Mouse (Mus musculus) stomach, embryonic 15.5 days (tissue): ENCODE measurements at regions not wholly inside any gene's neighbourhood (a gene's known extent, or its start where the extent isn't known, plus 50 kb on each side); places are given as distances from the start of the nearest gene placed in this dataset.

Experiments used
- ATAC-seq: fragments of 200-750 bp; cut with Nextera tagmentation; 2 replicates; pipeline ENCODE4 v1.8.0; 2017; ENCODE audit warnings: low read depth, moderate number of reproducible peaks, moderate TSS enrichment; ENCODE audit not compliant: insufficient read depth, low FRiP score
- H3K27ac ChIP-seq: fragments of 300-500 bp; sonication (generic); 2 replicates; pipeline ENCODE4 v1.5.1; 2015; ENCODE audit warnings: mild to moderate bottlenecking, inconsistent platforms
- H3K27me3 ChIP-seq: fragments of 300-500 bp; sonication (generic); replicated peaks from 2 replicates; pipeline ENCODE4 v1.6.1; 2015; ENCODE audit warnings: inconsistent platforms
- H3K36me3 ChIP-seq: fragments of 300-500 bp; sonication (generic); 2 replicates; pipeline ENCODE4 v1.6.1; 2015; ENCODE audit warnings: inconsistent platforms
- H3K4me1 ChIP-seq: fragments of 300-500 bp; sonication (generic); 2 replicates; pipeline ENCODE4 v1.6.1; 2015; ENCODE audit warnings: inconsistent platforms
- H3K4me2 ChIP-seq: fragments of 300-500 bp; sonication (generic); 2 replicates; pipeline ENCODE4 v1.6.1; 2015; ENCODE audit warnings: mild to moderate bottlenecking, inconsistent platforms
- H3K4me3 ChIP-seq: fragments of 300-500 bp; sonication (generic); replicated peaks from 2 replicates; pipeline ENCODE4 v1.5.1; 2015; ENCODE audit warnings: inconsistent platforms
- H3K9ac ChIP-seq: fragments of 300-500 bp; sonication (generic); 2 replicates; pipeline ENCODE4 v1.6.1; 2015; ENCODE audit warnings: inconsistent platforms
- H3K9me3 ChIP-seq: fragments of 300-500 bp; sonication (generic); 2 replicates; pipeline ENCODE4 v1.6.1; 2016; ENCODE audit warnings: inconsistent platforms
- whole genome bisulfite sequencing: fragments of 180-500 bp; shearing (Covaris S2); methylation state at CpG from one replicate; pipeline ENCODE4 v1.1.7; 2015; 5-methylcytosine and 5-hydroxymethylcytosine counted together

GRCm38 (mm10) chr2:74064369-74064768, 153.2 kb upstream of the Atp5g3 start:
- H3K27me3 ChIP-seq = no peaks in the 10 kb centered on the region
- ATAC-seq = no peak
- WGBS = 75% methylated on average over 9 of the region's 9 CpGs

GRCm38 (mm10) chr2:74063777-74064176, 152.7 kb upstream of the Atp5g3 start:
- H3K27ac ChIP-seq = no peak overlapping the region
- no peak overlapping the region for H3K4me3 ChIP-seq
- H3K36me3 ChIP-seq = no peaks in the 10 kb centered on the region
- H3K4me1 ChIP-seq = no peaks in the 10 kb centered on the region
- 83% methylated on average over 15 of the region's 15 CpGs for WGBS
- no peak overlapping the region for H3K4me2 ChIP-seq
- H3K9me3 ChIP-seq = no peaks in the 10 kb centered on the region
- no peak overlapping the region for H3K9ac ChIP-seq
- no peaks in the 10 kb centered on the region for H3K27me3 ChIP-seq
- no peak for ATAC-seq

More at GRCm38 (mm10) chr2:74064369-74064768, 153.2 kb upstream of the Atp5g3 start:
- H3K9me3 ChIP-seq = no peaks in the 10 kb centered on the region
- H3K36me3 ChIP-seq = no peaks in the 10 kb centered on the region
- H3K4me3 ChIP-seq = no peak overlapping the region
- H3K9ac ChIP-seq = no peak overlapping the region
- no peaks in the 10 kb centered on the region for H3K4me1 ChIP-seq
- H3K27ac ChIP-seq = no peak overlapping the region
- no peak overlapping the region for H3K4me2 ChIP-seq

DNA sequence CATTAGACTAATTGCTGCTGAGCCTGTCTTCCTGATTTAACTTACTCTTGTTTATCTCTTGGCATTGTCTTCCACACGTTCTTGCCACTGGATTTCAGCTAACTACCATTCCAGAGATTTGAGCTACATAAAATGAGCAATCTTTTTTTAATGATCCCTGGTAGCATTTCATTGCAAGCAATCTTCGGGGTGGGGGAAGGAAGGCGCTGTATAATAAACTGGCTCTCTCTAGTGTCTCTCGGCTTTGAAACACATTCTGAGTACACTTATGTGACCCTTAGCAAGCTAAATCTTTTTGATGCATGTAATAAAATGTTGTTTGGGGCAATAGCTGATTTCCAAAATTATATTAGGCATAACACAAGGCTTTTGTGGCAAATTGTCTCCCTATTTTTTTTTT, 152.2 kb upstream of the Atp5g3 start:
- Histone ChIP-seq H3K4me1 (no peaks in the 10 kb centered on the region), H3K27ac (no peak overlapping the region), H3K9me3 (no peaks in the 10 kb centered on the region), H3K4me3 (no peak overlapping the region), H3K36me3 (no peaks in the 10 kb centered on the region), H3K27me3 (no peaks in the 10 kb centered on the region), H3K4me2 (no peak overlapping the region), H3K9ac (no peak overlapping the region)
- no peak for ATAC-seq
- WGBS = 67% methylated on average over 4 of the region's 4 CpGs

- H3K9ac ChIP-seq = no peak overlapping the region
- H3K4me1 ChIP-seq = no peaks in the 10 kb centered on the region
- WGBS = 70% methylated on average over 6 of the region's 6 CpGs
- no peaks in the 10 kb centered on the region for H3K36me3 ChIP-seq
- H3K27ac ChIP-seq = no peak overlapping the region
- H3K4me2 ChIP-seq = no peak overlapping the region
- no peaks in the 10 kb centered on the region for H3K9me3 ChIP-seq
- ATAC-seq = no peak
- H3K27me3 ChIP-seq = no peaks in the 10 kb centered on the region
- H3K4me3 ChIP-seq = no peak overlapping the region
Observed at GRCm38 (mm10) chr2:74042430-74042829, 131.3 kb upstream of the Atp5g3 start.

DNA sequence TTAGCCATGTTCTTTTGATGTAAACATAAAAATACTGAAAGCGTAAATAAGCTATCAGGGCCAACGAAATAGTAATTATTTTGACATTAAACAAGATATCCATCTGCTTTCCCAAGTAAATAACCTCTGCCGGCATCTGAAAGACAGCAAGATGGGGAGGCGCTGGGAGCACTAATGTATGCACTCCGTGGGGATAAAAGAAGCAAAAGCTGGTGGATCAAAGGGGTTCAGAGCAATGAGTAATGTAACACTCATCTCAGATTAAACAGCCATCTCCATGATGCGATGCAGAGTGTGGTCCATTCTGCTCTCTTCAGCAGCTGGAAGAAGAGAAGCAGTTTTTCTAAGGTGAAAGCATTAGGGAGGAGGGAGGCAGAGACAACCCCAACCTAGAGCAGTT, 128.5 kb upstream of the Atp5g3 start:
- no peaks in the 10 kb centered on the region for H3K36me3 ChIP-seq
- no peaks in the 10 kb centered on the region for H3K4me1 ChIP-seq
- no peak; the same call in 1 of the 2 replicates for ATAC-seq
- H3K9ac ChIP-seq = no peak overlapping the region
- no peak overlapping the region for H3K27ac ChIP-seq
- H3K27me3 ChIP-seq = no peaks in the 10 kb centered on the region
- H3K4me2 ChIP-seq = no peak overlapping the region
- H3K4me3 ChIP-seq = no peak overlapping the region
- no peaks in the 10 kb centered on the region for H3K9me3 ChIP-seq
- WGBS = 28% methylated on average over 6 of the region's 6 CpGs

DNA sequence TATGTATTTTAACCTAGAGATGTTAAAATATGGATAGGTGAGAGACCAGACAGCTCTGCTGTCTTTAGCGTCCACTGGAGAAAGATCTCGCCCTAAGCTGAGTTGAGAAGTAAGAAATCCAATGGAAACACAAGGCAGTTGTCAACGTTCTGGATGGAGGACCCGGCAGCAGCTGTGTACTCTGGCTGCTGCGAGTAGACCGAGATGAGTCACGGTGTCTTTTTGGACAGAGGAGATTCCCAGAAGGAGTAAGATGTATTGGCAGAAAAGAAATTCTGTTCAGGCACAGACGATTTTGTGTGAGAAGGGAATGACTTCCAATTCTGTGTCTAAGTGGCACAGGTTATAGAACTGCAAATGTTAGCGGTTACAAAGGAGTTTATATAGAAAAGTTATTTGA, 124.9 kb upstream of the Atp5g3 start:
- Histone ChIP-seq H3K27ac (no peak overlapping the region), H3K9me3 (no peaks in the 10 kb centered on the region), H3K4me3 (no peak overlapping the region), H3K9ac (no peak overlapping the region), H3K36me3 (no peaks in the 10 kb centered on the region), H3K27me3 (no peaks in the 10 kb centered on the region), H3K4me1 (0 out of 2 replicates have a peak, but pooled peaks cover 4% of the 10 kb centered on the region), H3K4me2 (no peak overlapping the region)
- WGBS = 86% methylated on average over 9 of the region's 9 CpGs
- no peak for ATAC-seq

GRCm38 (mm10) chr2:74032177-74033021, 121.3 kb upstream of the Atp5g3 start:
- H3K4me3 ChIP-seq = no peak overlapping the region
- no peaks in the 10 kb centered on the region for H3K9me3 ChIP-seq
- H3K9ac ChIP-seq = no peak overlapping the region
- H3K27me3 ChIP-seq = no peaks in the 10 kb centered on the region
- no peaks in the 10 kb centered on the region for H3K36me3 ChIP-seq
- 0 out of 2 replicates have a peak, but pooled peaks cover 4% of the 10 kb centered on the region for H3K4me1 ChIP-seq
- no peak overlapping the region for H3K4me2 ChIP-seq
- no peak for ATAC-seq
- no peak overlapping the region for H3K27ac ChIP-seq
- 47% methylated on average over 11 of the region's 11 CpGs for WGBS

GRCm38 (mm10) chr2:74029938-74030337, 118.8 kb upstream of the Atp5g3 start:
- no peaks in the 10 kb centered on the region for H3K9me3 ChIP-seq
- no peak overlapping the region for H3K27ac ChIP-seq
- H3K4me3 ChIP-seq = no peak overlapping the region
- 0 out of 2 replicates have a peak, but pooled peaks cover 4% of the 10 kb centered on the region for H3K4me1 ChIP-seq
- 80% methylated on average over 9 of the region's 9 CpGs for WGBS
- no peaks in the 10 kb centered on the region for H3K36me3 ChIP-seq
- no peak overlapping the region for H3K4me2 ChIP-seq
- no peak overlapping the region for H3K9ac ChIP-seq
- no peaks in the 10 kb centered on the region for H3K27me3 ChIP-seq
- no peak for ATAC-seq

GRCm38 (mm10) chr2:74027404-74028104, 116.4 kb upstream of the Atp5g3 start:
- Histone ChIP-seq H3K27ac (no peak overlapping the region), H3K9ac (no peak overlapping the region), H3K4me2 (peak overlapping the region; percentile 30; the same call in 1 of the 2 replicates), H3K9me3 (no peaks in the 10 kb centered on the region), H3K4me3 (no peak overlapping the region), H3K4me1 (0 out of 2 replicates have a peak, but pooled peaks cover 4% of the 10 kb centered on the region), H3K36me3 (no peaks in the 10 kb centered on the region), H3K27me3 (no peaks in the 10 kb centered on the region)
- ATAC-seq = no peak
- 49% methylated on average over 11 of the region's 11 CpGs for WGBS

DNA sequence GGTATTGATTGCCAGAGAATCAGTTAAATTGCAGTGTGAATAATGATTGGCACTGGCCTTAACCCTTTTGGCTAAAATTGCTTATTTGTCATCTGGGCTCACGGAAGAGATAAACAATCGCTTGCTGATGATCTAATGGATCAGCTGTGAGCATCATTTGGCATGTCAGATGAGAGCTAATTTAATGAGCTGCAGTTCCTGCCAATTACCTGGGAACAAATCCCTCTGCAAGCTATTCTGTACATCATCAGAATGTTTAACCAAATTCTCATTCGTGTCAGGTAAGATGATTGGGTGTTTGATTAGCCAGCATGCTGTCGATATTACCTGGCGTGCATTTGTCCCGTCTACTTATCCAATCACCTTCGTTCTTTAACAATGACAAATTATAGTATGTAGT, 104.0 kb upstream of the Atp5g3 start:
- no peaks in the 10 kb centered on the region for H3K27me3 ChIP-seq
- no peak for ATAC-seq
- no peak overlapping the region for H3K9ac ChIP-seq
- no peaks in the 10 kb centered on the region for H3K36me3 ChIP-seq
- no peak overlapping the region for H3K27ac ChIP-seq
- WGBS = 75% methylated on average over 7 of the region's 7 CpGs
- H3K4me2 ChIP-seq = no peak overlapping the region
- no peaks in the 10 kb centered on the region for H3K9me3 ChIP-seq
- no peaks in the 10 kb centered on the region for H3K4me1 ChIP-seq
- H3K4me3 ChIP-seq = no peak overlapping the region

GRCm38 (mm10) chr2:74014201-74014600, 103.1 kb upstream of the Atp5g3 start:
- whole genome bisulfite sequencing = 89% methylated on average over 3 of the region's 3 CpGs
- H3K27ac ChIP-seq = no peak overlapping the region

DNA sequence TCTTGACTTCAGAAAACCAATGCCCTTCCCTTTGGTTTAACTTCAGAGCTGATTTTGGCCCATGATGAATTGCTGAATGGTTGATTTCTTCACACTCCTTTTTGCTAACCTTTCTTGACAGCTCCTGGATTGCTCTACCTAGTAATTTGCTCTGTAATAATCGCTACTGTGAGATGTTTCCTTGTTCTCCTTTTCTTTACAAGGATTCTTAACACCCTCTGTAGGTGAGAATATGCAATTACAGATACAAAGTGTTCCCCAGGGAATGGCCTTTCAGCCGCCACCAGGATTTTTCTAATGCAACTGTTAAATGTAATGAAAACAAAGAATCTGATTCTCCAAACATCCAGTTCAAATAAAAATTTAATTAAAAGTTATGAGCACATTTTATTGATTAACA, 87.4 kb upstream of the Atp5g3 start:
- Histone ChIP-seq H3K4me3 (no peak overlapping the region), H3K4me1 (no peaks in the 10 kb centered on the region), H3K27me3 (no peaks in the 10 kb centered on the region), H3K36me3 (no peaks in the 10 kb centered on the region), H3K9me3 (no peaks in the 10 kb centered on the region), H3K9ac (no peak overlapping the region), H3K4me2 (no peak overlapping the region), H3K27ac (no peak overlapping the region)
- 13% methylated on average over 2 of the region's 2 CpGs for WGBS
- no peak for ATAC-seq

More at GRCm38 (mm10) chr2:74014201-74014600, 103.1 kb upstream of the Atp5g3 start:
- no peaks in the 10 kb centered on the region for H3K9me3 ChIP-seq
- H3K4me2 ChIP-seq = no peak overlapping the region
- H3K4me1 ChIP-seq = no peaks in the 10 kb centered on the region
- H3K36me3 ChIP-seq = no peaks in the 10 kb centered on the region
- H3K27me3 ChIP-seq = no peaks in the 10 kb centered on the region
- no peak for ATAC-seq
- no peak overlapping the region for H3K4me3 ChIP-seq
- H3K9ac ChIP-seq = no peak overlapping the region
